Mouse (Mus musculus): ENCODE results near the gene Pgap1. TPM values are rescaled to one million over a fixed set of nuclear protein-coding genes. Genes with fewer than 3 reads are reported as not detected.

Gene Pgap1
- polyA plus RNA-seq, 1 experiment from 2014 or later, result 20.7 TPM

DNA sequence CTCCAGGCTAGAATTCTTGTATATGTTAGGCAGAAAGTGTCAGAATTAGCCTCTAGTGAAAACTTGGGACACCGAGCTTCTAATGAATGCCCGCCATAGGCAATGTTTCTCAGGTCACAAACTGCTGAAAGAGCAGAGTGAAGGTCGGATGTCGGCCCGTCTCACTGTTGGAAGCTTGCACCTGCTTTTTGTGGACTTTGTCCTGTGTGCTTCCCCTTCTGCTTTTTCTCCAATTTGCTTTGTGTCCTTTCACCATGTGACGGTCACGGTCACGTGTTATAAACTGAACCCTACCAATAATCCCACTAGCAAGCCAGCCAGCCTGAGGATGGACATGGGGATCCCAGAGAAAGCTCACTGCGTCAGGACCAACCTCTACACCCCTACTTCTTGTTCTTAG lies 12.3 kb downstream of the Pgap1 start:
- no peaks in the 10 kb centered on the region for H3K9me3 ChIP-seq (ENCODE audit: control insufficient read depth, low read length)
- H3K36me3 ChIP-seq (ENCODE audit: control insufficient read depth, insufficient read depth, low read length), result peaks cover 16% of the 10 kb centered on the region
- WGBS, result 93% methylated on average over 9 of the region's 9 CpGs
- H3K4me2 ChIP-seq (ENCODE audit: low read length), result no peak overlapping the region
- H3K9ac ChIP-seq (ENCODE audit: low read depth, low read length), result no peak overlapping the region
- no peaks in the 10 kb centered on the region for H3K4me1 ChIP-seq (ENCODE audit: control insufficient read depth, insufficient read depth, low read depth, low read length)
- H3K27ac ChIP-seq (ENCODE audit: low read depth, low read length), result no peak overlapping the region
- no peak for ATAC-seq
- no peaks in the 10 kb centered on the region for H3K27me3 ChIP-seq (replicated peaks; ENCODE audit: control insufficient read depth, insufficient read depth, low read length)
- H3K4me3 ChIP-seq (ENCODE audit: low read length), result no peak overlapping the region

DNA sequence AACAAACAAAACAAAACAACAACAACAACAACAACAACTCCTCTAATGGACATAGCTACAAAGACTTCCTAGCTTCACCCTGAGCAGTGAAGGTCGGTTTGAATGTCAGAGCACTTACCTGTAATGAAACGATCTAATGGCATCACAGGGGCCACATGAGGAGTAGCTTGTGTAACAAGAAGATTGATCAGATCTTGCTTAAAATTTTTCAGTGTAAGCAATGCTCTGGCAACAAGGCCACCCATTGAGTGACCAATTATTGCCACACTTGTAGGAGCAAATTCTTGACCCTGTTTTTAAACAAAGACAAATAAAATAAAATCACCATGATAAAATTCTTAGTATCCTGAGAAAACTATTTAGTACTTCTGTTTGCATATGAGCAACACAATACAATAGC lies 14.6 kb downstream of the Pgap1 start:
- Histone ChIP-seq H3K9me3 (ENCODE audit: control insufficient read depth, low read length) (no peaks in the 10 kb centered on the region), H3K36me3 (ENCODE audit: control insufficient read depth, insufficient read depth, low read length) (peaks cover 22% of the 10 kb centered on the region), H3K27me3 (replicated peaks; ENCODE audit: control insufficient read depth, insufficient read depth, low read length) (no peaks in the 10 kb centered on the region), H3K27ac (ENCODE audit: low read depth, low read length) (no peak overlapping the region), H3K4me3 (ENCODE audit: low read length) (no peak overlapping the region), H3K4me1 (ENCODE audit: control insufficient read depth, insufficient read depth, low read depth, low read length) (no peaks in the 10 kb centered on the region), H3K4me2 (ENCODE audit: low read length) (no peak overlapping the region), H3K9ac (ENCODE audit: low read depth, low read length) (no peak overlapping the region)
- ATAC-seq, result no peak
- 94% methylated on average over 2 of the region's 2 CpGs for WGBS

DNA sequence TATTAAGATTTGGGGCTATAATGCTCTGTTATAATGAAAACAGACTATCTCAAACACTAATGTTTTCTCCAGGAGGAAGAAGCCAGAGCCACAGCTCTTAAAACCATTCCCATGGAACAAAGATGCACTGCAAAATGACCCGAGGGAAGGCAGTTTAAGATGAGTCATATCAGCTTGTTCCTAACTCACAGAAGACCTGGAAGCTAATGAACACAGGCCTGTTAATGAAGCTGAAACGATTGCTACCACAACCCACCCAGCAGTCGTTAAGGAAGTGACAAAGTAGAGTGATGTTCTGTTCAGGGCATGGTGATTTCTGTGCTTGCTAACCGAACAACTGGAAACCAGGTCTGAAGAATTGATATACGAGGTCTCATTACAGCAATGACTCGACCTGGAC lies 26.3 kb downstream of the Pgap1 start:
- no peak for ATAC-seq
- H3K4me2 ChIP-seq (ENCODE audit: low read length), result no peak overlapping the region
- 70% methylated on average over 6 of the region's 6 CpGs for WGBS
- H3K27me3 ChIP-seq (replicated peaks; ENCODE audit: control insufficient read depth, insufficient read depth, low read length), result no peaks in the 10 kb centered on the region
- no peak overlapping the region for H3K27ac ChIP-seq (ENCODE audit: low read depth, low read length)
- no peak overlapping the region for H3K9ac ChIP-seq (ENCODE audit: low read depth, low read length)
- H3K9me3 ChIP-seq (ENCODE audit: control insufficient read depth, low read length), result no peaks in the 10 kb centered on the region
- H3K4me1 ChIP-seq (ENCODE audit: control insufficient read depth, insufficient read depth, low read depth, low read length), result no peaks in the 10 kb centered on the region
- peaks cover 14% of the 10 kb centered on the region for H3K36me3 ChIP-seq (ENCODE audit: control insufficient read depth, insufficient read depth, low read length)
- no peak overlapping the region for H3K4me3 ChIP-seq (ENCODE audit: low read length)

DNA sequence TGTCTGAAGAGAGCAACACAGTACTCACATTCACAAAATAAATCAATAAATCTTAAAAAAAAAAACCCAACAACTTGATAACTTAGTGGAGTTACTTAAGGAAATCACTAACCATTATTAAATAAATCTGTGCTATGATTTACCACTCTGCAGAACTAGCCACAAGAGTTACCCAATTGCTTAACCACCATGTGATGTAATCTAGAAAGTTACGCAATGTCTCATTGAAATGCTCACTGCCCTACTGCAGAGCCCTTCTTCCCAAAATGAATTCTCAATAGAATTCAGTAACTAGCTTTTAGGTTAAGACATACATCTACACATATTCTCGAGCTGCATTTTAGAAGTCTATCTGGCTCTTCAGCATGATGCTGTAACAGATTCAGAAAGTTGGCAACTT lies 33.8 kb downstream of the Pgap1 start:
- no peak for ATAC-seq
- WGBS, result 94% methylated on average over 2 of the region's 2 CpGs
- no peak overlapping the region for H3K4me2 ChIP-seq (ENCODE audit: low read length)
- no peaks in the 10 kb centered on the region for H3K9me3 ChIP-seq (ENCODE audit: control insufficient read depth, low read length)
- H3K27ac ChIP-seq (ENCODE audit: low read depth, low read length), result no peak overlapping the region
- H3K27me3 ChIP-seq (replicated peaks; ENCODE audit: control insufficient read depth, insufficient read depth, low read length), result no peaks in the 10 kb centered on the region
- no peak overlapping the region for H3K4me3 ChIP-seq (ENCODE audit: low read length)
- H3K9ac ChIP-seq (ENCODE audit: low read depth, low read length), result no peak overlapping the region
- H3K4me1 ChIP-seq (ENCODE audit: control insufficient read depth, insufficient read depth, low read depth, low read length), result no peaks in the 10 kb centered on the region
- peaks cover 18% of the 10 kb centered on the region for H3K36me3 ChIP-seq (ENCODE audit: control insufficient read depth, insufficient read depth, low read length)

DNA sequence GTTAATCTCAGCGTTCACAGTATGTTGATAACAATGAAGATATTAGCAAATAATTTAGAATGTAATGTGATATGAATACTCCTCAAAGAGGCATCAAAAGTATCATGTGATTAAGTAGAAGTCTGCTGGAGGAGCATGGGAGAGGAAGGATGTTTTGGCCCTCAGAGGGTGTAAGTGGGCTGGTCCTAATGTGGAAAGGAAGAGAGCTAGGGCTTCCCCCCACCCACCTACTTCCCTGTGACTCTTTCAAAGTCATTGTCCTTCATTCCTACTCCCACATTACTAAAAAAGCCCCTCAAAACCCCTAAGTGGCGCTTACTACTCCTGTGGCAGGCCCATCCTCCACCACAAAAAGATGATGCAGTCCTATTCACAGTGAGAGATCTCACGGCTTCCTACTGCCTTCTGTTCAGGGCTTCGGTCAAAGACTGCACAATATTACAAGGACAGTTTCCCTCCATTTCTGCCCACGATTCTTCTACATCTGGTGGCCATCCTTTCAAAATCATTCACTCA lies 37.4 kb downstream of the Pgap1 start:
- Histone ChIP-seq H3K4me2 (ENCODE audit: low read length) (no peak overlapping the region), H3K27ac (ENCODE audit: low read depth, low read length) (no peak overlapping the region), H3K27me3 (replicated peaks; ENCODE audit: control insufficient read depth, insufficient read depth, low read length) (no peaks in the 10 kb centered on the region), H3K4me3 (ENCODE audit: low read length) (no peak overlapping the region), H3K4me1 (ENCODE audit: control insufficient read depth, insufficient read depth, low read depth, low read length) (no peaks in the 10 kb centered on the region), H3K9ac (ENCODE audit: low read depth, low read length) (no peak overlapping the region), H3K9me3 (ENCODE audit: control insufficient read depth, low read length) (no peaks in the 10 kb centered on the region), H3K36me3 (ENCODE audit: control insufficient read depth, insufficient read depth, low read length) (peaks cover 14% of the 10 kb centered on the region)
- no peak for ATAC-seq
- 90% methylated on average over 5 of the region's 5 CpGs for WGBS

DNA sequence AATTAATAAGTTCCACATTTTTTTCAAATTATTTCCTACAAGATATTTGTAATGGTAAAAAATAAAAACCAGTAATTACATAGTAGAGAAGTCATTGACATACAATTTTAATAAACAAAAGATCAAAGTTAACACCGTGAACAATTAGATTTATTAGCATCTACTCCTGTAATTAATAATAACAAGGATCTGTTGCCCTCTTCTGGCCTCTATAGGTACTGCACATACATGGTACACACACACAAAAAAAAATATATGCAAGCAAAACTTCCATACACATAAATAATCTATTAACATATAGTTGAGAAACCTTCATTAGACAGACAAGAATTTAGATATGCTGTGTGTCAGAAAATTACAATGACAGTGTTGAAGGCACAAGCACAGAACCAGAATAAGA lies 43.6 kb downstream of the Pgap1 start:
- 90% methylated on average over 1 of the region's 1 CpGs for WGBS
- H3K27ac ChIP-seq (ENCODE audit: low read depth, low read length), result no peak overlapping the region
- H3K9me3 ChIP-seq (ENCODE audit: control insufficient read depth, low read length), result 0 out of 2 replicates have a peak, but pooled peaks cover 4% of the 10 kb centered on the region
- peaks cover 17% of the 10 kb centered on the region for H3K36me3 ChIP-seq (ENCODE audit: control insufficient read depth, insufficient read depth, low read length)
- no peaks in the 10 kb centered on the region for H3K4me1 ChIP-seq (ENCODE audit: control insufficient read depth, insufficient read depth, low read depth, low read length)
- H3K9ac ChIP-seq (ENCODE audit: low read depth, low read length), result no peak overlapping the region
- no peak overlapping the region for H3K4me2 ChIP-seq (ENCODE audit: low read length)
- H3K4me3 ChIP-seq (ENCODE audit: low read length), result no peak overlapping the region
- no peak for ATAC-seq
- no peaks in the 10 kb centered on the region for H3K27me3 ChIP-seq (replicated peaks; ENCODE audit: control insufficient read depth, insufficient read depth, low read length)

DNA sequence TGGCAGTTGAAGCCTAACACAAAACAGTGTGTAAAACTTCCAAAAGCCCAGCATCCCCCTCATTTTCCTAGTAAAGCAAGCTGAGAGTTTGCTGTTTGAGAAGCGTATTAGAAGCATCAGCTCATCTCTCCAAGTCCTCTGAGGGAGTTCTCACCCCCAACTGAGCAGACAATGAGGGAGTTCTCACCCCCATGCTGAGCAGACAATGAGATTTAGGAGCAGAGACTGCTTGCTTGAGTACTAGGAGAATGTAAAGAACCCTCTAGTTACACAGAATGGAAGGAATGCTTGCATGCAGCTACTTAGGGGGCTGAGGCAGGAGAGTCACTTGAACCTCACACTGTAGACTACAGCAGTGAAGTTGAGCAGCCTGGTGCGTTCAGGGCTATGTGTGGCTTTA lies 59.0 kb downstream of the Pgap1 start:
- Histone ChIP-seq H3K4me3 (ENCODE audit: low read length) (no peak overlapping the region), H3K9ac (ENCODE audit: low read depth, low read length) (no peak overlapping the region), H3K4me1 (ENCODE audit: control insufficient read depth, insufficient read depth, low read depth, low read length) (no peaks in the 10 kb centered on the region), H3K36me3 (ENCODE audit: control insufficient read depth, insufficient read depth, low read length) (peaks cover 8% of the 10 kb centered on the region), H3K27ac (ENCODE audit: low read depth, low read length) (no peak overlapping the region), H3K27me3 (replicated peaks; ENCODE audit: control insufficient read depth, insufficient read depth, low read length) (no peaks in the 10 kb centered on the region), H3K9me3 (ENCODE audit: control insufficient read depth, low read length) (no peaks in the 10 kb centered on the region), H3K4me2 (ENCODE audit: low read length) (no peak overlapping the region)
- WGBS, result 82% methylated on average over 2 of the region's 2 CpGs
- no peak for ATAC-seq

DNA sequence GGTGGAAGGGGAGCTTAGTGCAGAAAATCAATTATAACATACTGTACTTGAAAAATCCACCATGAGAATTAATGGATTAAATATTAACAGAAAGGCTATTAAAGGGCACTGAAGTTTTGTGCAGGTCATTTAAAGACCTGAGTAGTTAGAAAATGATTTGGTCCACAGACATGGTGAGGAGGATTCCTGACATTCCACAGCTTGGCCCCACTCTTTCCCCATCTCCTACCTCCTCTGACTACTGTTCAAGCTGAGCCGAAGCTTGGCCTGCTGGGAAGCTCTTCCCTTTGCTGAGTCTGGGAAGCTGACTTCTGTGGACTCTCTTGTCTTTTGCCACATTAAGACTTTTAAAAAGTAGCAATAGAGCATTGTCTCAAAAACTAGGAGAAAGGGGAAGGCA lies 61.2 kb downstream of the Pgap1 start:
- H3K36me3 ChIP-seq (ENCODE audit: control insufficient read depth, insufficient read depth, low read length), result peaks cover 18% of the 10 kb centered on the region
- no peak overlapping the region for H3K27ac ChIP-seq (ENCODE audit: low read depth, low read length)
- H3K4me3 ChIP-seq (ENCODE audit: low read length), result no peak overlapping the region
- no peaks in the 10 kb centered on the region for H3K27me3 ChIP-seq (replicated peaks; ENCODE audit: control insufficient read depth, insufficient read depth, low read length)
- H3K4me2 ChIP-seq (ENCODE audit: low read length), result no peak overlapping the region
- H3K9ac ChIP-seq (ENCODE audit: low read depth, low read length), result no peak overlapping the region
- ATAC-seq, result no peak
- 89% methylated on average over 1 of the region's 1 CpGs for WGBS
- no peaks in the 10 kb centered on the region for H3K4me1 ChIP-seq (ENCODE audit: control insufficient read depth, insufficient read depth, low read depth, low read length)
- H3K9me3 ChIP-seq (ENCODE audit: control insufficient read depth, low read length), result no peaks in the 10 kb centered on the region

DNA sequence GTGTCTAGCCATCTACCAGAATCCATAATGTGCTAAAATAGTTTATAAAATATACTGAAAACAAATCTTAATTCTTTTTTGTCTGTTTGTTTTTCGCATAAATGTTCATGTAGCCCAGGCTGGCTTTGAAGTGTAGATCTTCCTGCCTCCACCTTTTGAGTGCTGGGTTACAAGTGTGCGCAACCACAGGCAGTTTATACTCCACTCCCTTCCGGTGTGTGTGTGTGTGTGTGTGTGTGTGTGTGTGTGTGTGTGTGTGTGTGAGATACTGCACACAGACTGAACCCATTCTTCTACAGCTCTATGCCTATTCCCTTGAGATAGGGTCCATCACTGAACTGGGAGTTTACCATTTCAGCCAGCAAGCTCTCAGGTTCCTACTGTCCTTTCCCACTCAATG lies 64.0 kb downstream of the Pgap1 start:
- Histone ChIP-seq H3K9me3 (ENCODE audit: control insufficient read depth, low read length) (no peaks in the 10 kb centered on the region), H3K36me3 (ENCODE audit: control insufficient read depth, insufficient read depth, low read length) (peaks cover 18% of the 10 kb centered on the region), H3K27ac (ENCODE audit: low read depth, low read length) (no peak overlapping the region), H3K4me1 (ENCODE audit: control insufficient read depth, insufficient read depth, low read depth, low read length) (no peaks in the 10 kb centered on the region), H3K4me2 (ENCODE audit: low read length) (no peak overlapping the region), H3K4me3 (ENCODE audit: low read length) (no peak overlapping the region), H3K9ac (ENCODE audit: low read depth, low read length) (no peak overlapping the region), H3K27me3 (replicated peaks; ENCODE audit: control insufficient read depth, insufficient read depth, low read length) (no peaks in the 10 kb centered on the region)
- 95% methylated on average over 3 of the region's 3 CpGs for WGBS
- no peak for ATAC-seq

DNA sequence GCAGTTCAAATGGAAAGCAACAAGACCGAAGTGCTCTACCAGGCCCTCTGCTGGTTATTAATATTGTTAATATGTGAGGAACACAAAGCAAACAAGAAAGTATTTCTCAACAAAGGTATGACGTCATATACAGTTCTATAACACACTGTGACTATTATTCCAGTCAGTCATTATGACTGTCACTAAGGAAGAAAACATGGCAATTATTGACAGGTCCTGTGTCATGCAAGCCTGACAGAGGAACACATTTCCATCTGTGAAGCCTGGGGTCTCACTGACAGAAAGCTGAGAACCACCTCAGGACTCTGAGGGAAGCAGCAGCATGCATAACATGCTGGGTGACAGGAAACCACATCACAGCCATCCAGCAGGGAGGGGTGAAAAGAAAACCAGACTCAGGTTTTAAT lies 65.0 kb downstream of the Pgap1 start:
- no peak overlapping the region for H3K9ac ChIP-seq (ENCODE audit: low read depth, low read length)
- no peaks in the 10 kb centered on the region for H3K4me1 ChIP-seq (ENCODE audit: control insufficient read depth, insufficient read depth, low read depth, low read length)
- H3K9me3 ChIP-seq (ENCODE audit: control insufficient read depth, low read length), result no peaks in the 10 kb centered on the region
- H3K27ac ChIP-seq (ENCODE audit: low read depth, low read length), result no peak overlapping the region
- H3K36me3 ChIP-seq (ENCODE audit: control insufficient read depth, insufficient read depth, low read length), result peaks cover 22% of the 10 kb centered on the region
- no peak overlapping the region for H3K4me2 ChIP-seq (ENCODE audit: low read length)
- ATAC-seq, result 0 out of 2 replicates have a peak, but pooled peaks have one; percentile 27
- no peaks in the 10 kb centered on the region for H3K27me3 ChIP-seq (replicated peaks; ENCODE audit: control insufficient read depth, insufficient read depth, low read length)
- WGBS, result 78% methylated on average over 2 of the region's 2 CpGs
- no peak overlapping the region for H3K4me3 ChIP-seq (ENCODE audit: low read length)

All from hindbrain, embryonic 16.5 days (tissue).